Mouse (Mus musculus): ENCODE results near the gene Frmd3.
"Not testable (repeated sequence)": the region's sequence is repeated elsewhere in the genome, so short reads cannot be mapped to it uniquely, and the experiment has no call there.

Gene Frmd3

DNA sequence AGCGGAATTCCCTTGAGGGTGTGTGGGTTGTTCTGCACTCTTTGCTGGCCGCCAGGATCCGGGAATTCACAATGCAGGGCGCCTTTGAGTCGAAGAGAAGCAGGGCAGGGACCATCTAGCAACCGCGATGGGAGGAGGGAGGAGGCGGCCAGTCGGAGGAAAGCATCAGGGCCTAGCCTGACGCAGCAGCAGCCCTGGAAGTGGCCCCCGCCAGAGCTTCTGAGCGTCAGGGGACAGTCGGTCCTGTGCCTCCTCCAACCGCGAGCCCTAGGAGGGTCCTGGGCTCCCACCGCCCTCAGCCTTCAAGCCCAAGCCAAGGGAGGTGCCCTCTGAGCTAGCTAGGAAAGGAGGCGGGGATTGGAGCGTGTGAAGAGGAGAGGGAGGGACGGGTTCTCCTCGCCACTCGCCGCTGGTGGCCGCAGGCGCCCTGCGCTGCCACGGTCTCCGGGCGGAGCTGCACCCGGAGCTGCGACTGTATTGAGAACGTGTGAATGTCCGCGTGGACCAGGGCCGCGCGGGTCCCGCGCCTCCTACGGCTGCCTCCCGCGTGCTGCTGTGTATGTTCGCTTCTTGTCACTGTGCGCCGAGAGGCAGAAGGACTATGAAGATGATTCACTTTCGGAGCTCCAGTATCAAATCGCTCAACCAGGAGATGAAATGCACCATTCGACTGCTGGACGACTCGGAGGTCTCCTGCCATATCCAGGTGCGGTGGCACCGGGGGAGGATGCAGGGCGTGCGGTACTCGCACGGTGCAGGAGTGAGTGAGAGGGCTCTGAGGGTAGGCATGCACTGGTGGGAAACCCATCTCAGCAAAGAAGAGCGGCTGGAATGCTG, at the start of gene Frmd3:
TSS of gene Frmd3 (plus strand) at position 232 of the 837 bp plus-strand sequence.
- DNase-seq (ENCODE audit: low read depth, low spot score), result no peak

DNA sequence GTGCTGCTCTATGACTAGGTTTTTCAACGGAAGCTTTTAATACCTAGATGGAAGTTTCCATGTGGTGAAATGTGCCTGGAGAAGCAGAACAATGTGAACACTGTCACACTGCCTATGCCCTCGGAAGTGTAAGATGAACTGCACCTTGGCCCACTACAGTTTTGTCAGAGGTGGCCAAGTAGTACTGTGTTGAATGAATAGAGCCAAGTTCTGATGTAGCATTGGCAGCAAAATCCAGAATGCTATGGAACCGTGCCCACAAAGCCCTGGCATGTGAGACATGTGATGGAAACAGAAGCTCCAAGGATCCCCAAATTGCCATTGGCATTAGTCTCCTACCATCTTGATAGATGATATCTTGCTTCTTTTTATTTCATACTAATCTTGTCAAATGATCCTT, 32.8 kb upstream of the Frmd3 start:
- no peak for DNase-seq (ENCODE audit: low read depth, low spot score)

DNA sequence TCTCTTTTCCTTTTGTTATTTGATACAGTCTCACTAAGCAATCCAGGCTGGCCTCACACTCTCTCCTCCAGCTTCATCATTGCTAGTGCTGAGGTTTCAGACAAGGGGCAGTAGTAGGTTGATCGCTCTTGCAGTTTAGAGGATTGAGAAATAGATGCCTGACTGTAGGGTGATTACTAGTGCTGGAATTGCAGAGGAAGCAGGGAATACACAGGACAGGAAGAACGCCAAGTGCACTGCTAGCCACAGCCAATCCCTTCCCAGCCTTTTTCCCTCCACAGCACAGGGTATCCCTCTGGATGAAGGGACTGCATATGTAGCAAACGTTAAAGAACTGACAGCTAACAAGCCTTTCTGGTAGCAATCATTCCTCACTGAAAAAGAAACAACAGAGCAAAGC, 965 bp upstream of the Frmd3 start:
- DNase-seq (ENCODE audit: low read depth, low spot score), result no peak

DNA sequence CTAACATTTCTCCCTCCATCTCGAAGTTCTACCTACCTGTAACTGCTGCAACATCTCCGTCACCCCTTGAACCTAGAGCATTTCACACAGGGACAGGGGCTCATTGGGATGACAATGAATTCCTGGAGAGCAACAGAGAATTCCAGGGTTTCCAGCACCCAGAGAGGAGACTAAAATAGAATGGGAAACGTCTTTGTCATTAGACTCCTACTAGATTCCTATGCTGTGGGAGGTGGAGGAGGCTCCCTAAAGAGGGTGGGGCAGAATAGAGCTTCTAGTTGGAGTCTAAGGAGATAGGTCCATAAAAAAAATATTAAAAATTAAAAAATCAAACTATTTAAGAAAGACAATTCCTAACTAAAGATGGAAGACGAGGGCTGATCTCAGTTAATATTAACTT, 542 bp upstream of the Frmd3 start:
- no peak for DNase-seq (ENCODE audit: low read depth, low spot score)

DNA sequence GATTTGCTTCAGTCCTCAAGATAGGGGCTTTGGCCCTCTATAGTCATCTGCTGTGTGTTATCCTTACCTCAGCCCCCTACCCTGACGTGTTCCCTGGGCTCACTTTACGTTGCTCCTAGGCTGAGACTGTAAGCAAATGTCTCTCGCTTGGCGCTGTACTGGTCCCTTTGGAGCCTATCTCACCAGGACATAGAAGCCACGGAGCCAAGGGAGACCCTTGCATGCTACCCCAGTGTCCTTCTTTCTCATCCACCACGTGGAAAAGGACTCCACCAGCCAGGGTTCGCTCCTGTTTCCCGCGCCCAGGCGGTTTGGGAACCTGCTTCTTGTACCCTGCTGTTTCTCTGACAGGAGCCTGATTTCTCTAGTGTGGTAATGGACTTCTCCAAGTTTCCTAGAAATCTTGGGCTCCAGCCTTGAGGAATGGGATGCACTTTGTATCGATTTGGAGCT, 832 bp downstream of the Frmd3 start:
- DNase-seq (ENCODE audit: low read depth, low spot score), result no peak

DNA sequence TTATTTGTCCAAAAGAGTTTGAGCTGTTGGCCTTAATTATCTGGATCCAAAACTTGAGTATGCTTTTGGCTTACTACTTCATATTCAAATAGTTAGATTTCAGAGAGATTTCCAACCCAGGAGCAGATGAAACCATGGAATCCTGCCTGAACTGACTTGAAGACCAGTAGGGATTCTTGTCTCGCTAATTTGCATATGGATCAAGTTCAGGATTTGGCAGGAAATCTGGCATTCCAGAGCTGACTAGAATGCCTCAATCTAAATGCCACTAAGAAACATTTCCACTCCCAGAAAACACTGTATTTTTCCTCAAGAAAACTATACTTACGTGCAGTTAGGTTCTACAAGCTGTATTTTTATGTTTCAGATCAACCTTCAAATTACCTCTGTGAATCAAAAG, 6.8 kb downstream of the Frmd3 start:
- no peak for DNase-seq (ENCODE audit: low read depth, low spot score)

DNA sequence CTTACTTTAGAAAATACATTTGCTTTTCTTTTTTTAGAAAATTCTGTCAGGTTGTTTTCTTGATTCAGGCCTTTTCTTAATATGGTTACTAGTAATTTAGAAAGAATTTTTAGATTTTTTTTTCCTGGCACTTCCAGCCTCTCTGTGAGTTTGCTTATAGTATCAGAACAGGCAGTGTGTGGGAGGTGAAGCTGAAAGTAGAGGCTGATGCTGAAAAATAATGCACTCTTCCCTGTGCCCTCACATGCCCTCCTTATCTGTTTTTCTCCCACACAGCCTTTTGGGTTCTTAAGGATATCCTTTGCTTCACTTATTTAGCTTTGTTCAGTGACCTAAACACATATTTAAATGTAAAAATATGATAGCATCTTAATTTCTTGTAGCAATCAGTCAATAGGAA, 30.0 kb downstream of the Frmd3 start:
- no peak for DNase-seq (ENCODE audit: low read depth, low spot score)

DNA sequence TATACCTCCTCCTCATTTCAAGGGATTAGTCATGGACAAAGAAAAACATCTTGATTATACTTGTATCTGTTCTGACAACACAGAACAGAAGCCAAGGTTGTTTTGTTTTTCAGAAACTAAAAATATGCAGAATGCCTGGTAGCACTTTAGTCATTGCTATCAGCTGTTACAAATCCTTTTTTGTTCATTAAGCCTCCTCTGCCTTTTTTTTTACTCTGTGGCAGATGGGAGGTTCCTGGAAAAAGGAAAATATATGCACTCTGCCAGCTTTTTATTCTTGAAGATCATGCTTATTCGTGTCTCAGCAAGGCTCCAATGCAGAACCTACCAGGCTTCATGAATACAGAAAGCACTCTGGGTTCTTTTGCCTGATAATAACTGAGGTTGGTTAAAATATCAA, 38.5 kb downstream of the Frmd3 start:
- peak; percentile 39 for DNase-seq (ENCODE audit: low read depth, low spot score)

DNA sequence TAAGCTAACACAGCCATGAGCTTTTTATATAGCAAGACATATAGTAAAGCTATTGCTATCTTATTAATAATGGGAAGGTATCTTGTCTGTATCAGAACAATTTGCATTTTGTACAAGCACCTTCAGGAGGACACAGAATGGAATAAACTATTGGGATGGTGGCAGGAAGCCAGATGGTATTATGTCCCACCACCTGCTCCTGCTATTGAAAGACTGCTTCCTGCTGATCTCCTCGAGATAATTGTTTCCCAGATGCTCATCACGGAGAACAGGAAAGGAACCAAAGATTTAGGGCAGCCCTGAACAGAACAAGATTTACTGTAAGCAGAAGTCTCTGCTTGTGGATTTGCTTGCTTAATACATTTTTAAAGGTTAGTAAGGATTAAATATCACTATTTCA, 63.5 kb downstream of the Frmd3 start:
- DNase-seq (ENCODE audit: low read depth, low spot score), result no peak

DNA sequence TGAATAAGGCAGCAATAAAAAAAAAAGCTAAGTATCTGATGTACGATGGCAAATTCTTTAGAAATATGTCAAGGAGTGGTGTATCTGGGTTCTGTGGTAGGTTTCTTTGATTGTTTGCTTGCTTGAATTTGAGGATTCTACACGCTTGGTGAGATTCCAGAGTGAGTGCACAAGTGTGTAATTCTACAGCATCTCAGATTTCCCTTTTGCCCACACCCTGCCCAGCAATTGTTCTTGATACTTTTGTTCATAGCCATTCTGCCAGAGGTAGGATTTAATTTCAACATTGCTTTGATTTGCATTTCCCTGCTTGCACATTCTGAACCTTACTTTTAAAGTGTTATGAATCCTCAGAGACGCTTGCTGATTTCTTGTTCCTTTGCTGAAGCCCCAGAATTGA, 97.6 kb downstream of the Frmd3 start:
- no peak for DNase-seq (ENCODE audit: low read depth, low spot score)

DNA sequence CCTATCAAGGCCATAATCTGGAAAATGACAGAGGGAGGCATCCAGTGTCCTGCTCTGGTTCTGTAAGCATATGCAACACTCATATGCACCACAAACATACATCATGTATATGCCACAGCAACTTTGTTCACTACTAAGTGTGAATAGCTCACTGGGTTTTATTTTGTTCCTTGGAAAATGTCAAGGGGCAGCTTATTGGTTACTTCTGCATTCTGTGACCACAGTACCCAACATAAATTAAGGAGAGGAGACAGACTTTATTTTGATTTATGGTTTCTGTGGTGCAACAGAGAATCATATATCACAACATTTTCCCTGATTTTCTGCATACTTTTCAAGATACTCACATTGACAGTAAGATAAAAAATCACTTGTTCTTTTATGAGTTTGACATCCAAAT, 178.3 kb downstream of the Frmd3 start:
- DNase-seq (ENCODE audit: low read depth, low spot score), result no peak

DNA sequence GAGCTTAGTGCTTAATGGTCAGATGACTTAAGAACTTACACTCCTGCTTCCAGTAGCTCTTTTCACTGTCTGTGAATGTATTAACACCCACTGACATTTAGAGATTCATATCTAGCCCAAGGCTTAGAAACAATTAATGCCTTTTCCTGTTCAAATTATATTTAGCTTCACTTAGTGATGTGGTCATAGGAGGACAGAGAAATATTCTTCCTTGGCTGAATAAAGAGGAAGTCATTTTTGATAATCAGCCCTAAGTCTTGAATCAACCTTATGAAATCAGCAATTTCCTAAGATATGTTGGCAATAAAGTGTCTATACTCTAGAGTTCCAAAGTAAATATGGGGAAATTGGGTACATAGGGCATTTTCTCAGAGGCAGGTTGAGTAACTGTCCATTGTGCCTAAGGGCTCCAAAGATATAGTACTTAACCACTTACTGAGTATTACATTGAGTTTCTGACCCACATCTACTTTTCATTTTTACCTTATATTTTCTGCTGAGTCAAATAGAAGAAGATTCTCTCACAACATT, 188.1 kb downstream of the Frmd3 start:
- DNase-seq (ENCODE audit: low read depth, low spot score), result no peak

DNA sequence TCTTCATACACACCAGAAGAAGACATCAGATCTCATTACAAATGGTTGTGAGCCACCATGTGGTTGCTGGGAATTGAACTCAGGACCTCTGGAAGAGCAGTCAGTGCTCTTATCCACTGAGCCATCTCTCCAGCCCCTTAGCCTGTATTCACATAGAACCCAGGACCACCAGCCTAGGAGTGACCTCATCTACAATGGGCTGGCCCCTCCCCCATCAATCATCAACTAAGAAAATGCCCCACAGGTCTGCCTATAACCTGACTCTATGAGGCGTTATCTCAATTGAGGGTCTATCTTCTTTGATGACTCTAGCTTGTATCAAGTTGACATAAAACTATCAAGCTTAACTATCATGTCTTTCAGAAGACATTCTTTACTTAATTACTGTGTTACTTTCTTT, 208.5 kb downstream of the Frmd3 start:
- DNase-seq (ENCODE audit: low read depth, low spot score), result not testable (repeated sequence)

DNA sequence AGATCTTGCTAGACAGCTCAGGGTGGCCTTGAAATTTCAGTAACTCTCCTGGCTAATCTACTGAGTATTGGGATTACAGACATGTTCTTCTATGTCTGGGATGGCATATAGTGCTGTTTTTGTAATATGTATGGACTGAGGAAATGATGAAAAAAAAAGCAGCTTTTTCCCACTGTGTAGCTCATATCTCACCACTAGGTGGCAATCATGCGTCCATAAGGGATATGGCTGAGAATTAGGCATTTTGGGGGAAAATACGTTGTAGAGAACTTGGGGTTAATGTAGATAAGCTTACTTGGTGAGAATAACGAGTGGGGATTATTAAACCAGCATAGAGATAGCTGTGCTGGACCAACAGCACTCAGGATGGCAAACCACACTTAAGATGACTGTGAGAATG, 209.1 kb downstream of the Frmd3 start:
- no peak for DNase-seq (ENCODE audit: low read depth, low spot score)

DNA sequence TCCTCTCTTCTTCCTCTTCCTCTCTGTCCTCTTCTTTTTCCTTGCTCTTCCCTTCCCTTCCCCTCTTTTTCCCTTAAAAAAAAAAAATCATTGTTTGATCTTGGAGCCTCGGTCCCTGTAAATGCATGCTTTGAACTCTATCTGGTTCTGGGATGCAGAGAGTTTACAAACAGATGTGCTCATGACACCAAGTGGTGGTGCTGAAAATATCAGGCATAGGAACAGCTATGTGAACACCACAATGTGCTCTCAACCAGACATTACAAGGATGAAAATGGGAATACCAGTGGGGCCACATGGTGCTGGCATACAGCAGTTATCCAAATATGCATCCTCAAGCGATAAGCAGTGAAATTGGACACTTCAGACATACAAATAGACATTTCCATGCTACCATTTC, 211.0 kb downstream of the Frmd3 start:
- DNase-seq (ENCODE audit: low read depth, low spot score), result no peak

DNA sequence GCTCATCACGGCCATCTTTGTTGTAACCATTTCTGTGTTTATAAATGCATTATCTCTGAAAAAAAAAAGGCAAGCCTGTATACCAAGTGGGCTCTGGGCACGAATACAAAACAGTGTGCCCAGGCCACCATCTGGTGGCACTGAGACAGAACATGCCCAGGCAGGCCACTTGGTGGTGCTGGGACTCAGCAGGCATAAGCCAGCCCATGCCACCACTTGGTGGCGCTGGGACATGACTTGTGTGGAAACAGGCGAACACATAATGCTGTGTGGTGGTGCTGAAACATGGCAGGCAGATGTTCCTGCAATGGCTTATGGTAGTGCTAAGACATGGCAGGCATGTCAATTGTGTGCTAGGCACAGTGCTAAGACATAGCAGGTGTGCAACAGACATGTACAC, 217.8 kb downstream of the Frmd3 start:
- DNase-seq (ENCODE audit: low read depth, low spot score), result no peak

DNA sequence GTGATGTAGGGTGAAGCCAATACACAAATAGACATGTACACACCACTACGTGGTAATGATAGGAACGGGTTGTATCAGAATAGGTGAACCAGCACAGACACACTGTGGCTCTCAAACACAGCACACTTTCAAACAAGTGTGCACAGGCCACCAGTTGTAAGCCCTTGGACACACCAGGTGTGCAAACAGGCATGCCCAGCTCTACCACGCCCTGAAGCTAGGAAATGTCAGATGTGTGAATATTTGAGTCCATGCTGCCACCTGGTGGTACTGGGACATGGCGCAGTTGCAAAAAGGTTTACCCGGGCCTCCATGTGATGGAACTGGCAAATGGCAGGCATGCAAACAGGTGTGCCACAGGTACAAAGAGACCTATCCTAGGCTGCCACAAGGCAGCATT, 218.2 kb downstream of the Frmd3 start:
- DNase-seq (ENCODE audit: low read depth, low spot score), result no peak

DNA sequence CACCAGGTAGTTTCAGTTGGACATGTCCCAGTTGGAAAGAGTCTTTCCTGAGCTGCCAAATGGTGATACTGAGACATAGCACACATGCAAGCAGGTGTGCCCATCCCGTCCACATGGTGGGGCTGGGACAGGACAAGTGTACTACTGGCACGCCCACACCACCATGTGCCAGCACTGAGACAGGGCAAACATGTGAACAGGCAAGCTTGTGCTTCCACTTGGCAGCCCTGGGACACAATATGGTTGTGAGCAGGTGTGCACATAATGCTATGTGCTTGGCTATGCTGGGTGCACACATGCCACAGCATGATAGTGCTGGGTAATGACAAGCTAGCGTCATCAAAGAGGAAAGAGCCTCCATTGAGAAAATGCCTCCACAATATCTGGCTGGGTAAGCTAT, 220.3 kb downstream of the Frmd3 start:
- peak; percentile 4 for DNase-seq (ENCODE audit: low read depth, low spot score)

DNA sequence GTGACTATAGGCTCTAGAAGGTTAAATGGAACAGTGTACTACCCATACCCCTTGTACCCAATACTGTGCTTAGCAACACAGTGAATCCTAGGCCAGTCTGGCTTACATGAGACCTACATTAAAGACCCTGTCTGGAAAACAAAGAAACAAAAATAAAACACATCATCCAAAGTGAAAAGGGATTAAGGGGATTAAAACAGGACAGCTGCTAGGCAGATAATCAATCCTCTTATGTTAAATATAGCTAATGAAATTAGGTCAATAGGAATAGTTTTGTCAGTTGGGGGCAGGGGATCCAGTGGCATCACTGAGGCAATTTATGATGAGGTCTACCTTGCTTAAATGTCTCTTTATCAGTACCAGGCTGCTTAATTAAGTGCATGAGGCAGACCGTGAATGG, 228.9 kb downstream of the Frmd3 start, which contains the start of gene Kdm4c:
TSS of gene Kdm4c (plus strand) at position 322 of the 400 bp plus-strand sequence.
- DNase-seq (ENCODE audit: low read depth, low spot score), result no peak

Data from brain, embryonic 18.5 days (tissue).